Mouse (Mus musculus): ENCODE measurements around the gene Col9a2. TPM values are rescaled to one million over a fixed set of nuclear protein-coding genes. Genes with fewer than 3 reads are reported as not detected.
"Not testable (repeated sequence)": the region's sequence is repeated elsewhere in the genome, so short reads cannot be mapped to it uniquely, and the experiment has no call there.

Col9a2 gene
- polyA plus RNA-seq, 1 experiment from 2014 or later, result 16.0 TPM

GRCm38 (mm10) chr4:121052454-121053323 lies 13.5 kb downstream of the Col9a2 start:
- Histone ChIP-seq H3K9ac (no peak overlapping the region), H3K27ac (no peak overlapping the region), H3K4me1 (no peaks in the 10 kb centered on the region), H3K27me3 (replicated peaks) (no peaks in the 10 kb centered on the region), H3K36me3 (no peaks in the 10 kb centered on the region), H3K9me3 (no peaks in the 10 kb centered on the region), H3K4me3 (replicated peaks) (no peak overlapping the region), H3K4me2 (no peak overlapping the region; the same call in 1 of the 2 replicates)
- ATAC-seq (ENCODE audit: insufficient read depth, low FRiP score, low read depth), result no peak
- 18% methylated on average over 34 of the region's 35 CpGs for WGBS

GRCm38 (mm10) chr4:121056342-121056741 lies 17.2 kb downstream of the Col9a2 start:
- Histone ChIP-seq H3K27me3 (replicated peaks) (no peaks in the 10 kb centered on the region), H3K9ac (no peak overlapping the region), H3K4me1 (no peaks in the 10 kb centered on the region), H3K4me2 (no peak overlapping the region), H3K9me3 (no peaks in the 10 kb centered on the region), H3K4me3 (replicated peaks) (no peak overlapping the region), H3K27ac (no peak overlapping the region), H3K36me3 (0 out of 2 replicates have a peak, but pooled peaks cover 3% of the 10 kb centered on the region)
- no peak for ATAC-seq (ENCODE audit: insufficient read depth, low FRiP score, low read depth)
- WGBS, result 45% methylated on average over 3 of the region's 3 CpGs

- Histone ChIP-seq H3K27ac (no peak overlapping the region), H3K36me3 (0 out of 2 replicates have a peak, but pooled peaks cover 3% of the 10 kb centered on the region), H3K9ac (no peak overlapping the region), H3K4me1 (no peaks in the 10 kb centered on the region), H3K9me3 (no peaks in the 10 kb centered on the region), H3K4me2 (no peak overlapping the region), H3K27me3 (replicated peaks) (no peaks in the 10 kb centered on the region), H3K4me3 (replicated peaks) (no peak overlapping the region)
- ATAC-seq (ENCODE audit: insufficient read depth, low FRiP score, low read depth), result no peak
- 60% methylated on average over 2 of the region's 2 CpGs for WGBS
These were observed 17.8 kb downstream of the Col9a2 start for GRCm38 (mm10) chr4:121057032-121057431.

- H3K36me3 ChIP-seq; H3K9ac ChIP-seq; H3K4me3 ChIP-seq (replicated peaks); H3K4me2 ChIP-seq; H3K9me3 ChIP-seq; H3K27ac ChIP-seq; H3K27me3 ChIP-seq (replicated peaks); ATAC-seq (ENCODE audit: insufficient read depth, low FRiP score, low read depth); H3K4me1 ChIP-seq: not testable (repeated sequence)
- 93% methylated on average over 10 of the region's 10 CpGs for WGBS
These were observed 20.0 kb downstream of the Col9a2 start for GRCm38 (mm10) chr4:121059218-121059617.

- H3K4me1 ChIP-seq, result no peaks in the 10 kb centered on the region
- no peaks in the 10 kb centered on the region for H3K27me3 ChIP-seq (replicated peaks)
- H3K9ac ChIP-seq, result no peak overlapping the region
- peaks cover 13% of the 10 kb centered on the region for H3K36me3 ChIP-seq
- no peaks in the 10 kb centered on the region for H3K9me3 ChIP-seq
- no peak overlapping the region for H3K4me3 ChIP-seq (replicated peaks)
- no peak overlapping the region for H3K4me2 ChIP-seq
- 68% methylated on average over 2 of the region's 2 CpGs for WGBS
- ATAC-seq (ENCODE audit: insufficient read depth, low FRiP score, low read depth), result no peak
- no peak overlapping the region for H3K27ac ChIP-seq
These were observed 26.2 kb downstream of the Col9a2 start for GRCm38 (mm10) chr4:121065336-121065735.

- Histone ChIP-seq H3K27ac (no peak overlapping the region), H3K27me3 (replicated peaks) (no peaks in the 10 kb centered on the region), H3K9ac (no peak overlapping the region), H3K4me3 (replicated peaks) (no peak overlapping the region), H3K4me1 (no peaks in the 10 kb centered on the region), H3K9me3 (no peaks in the 10 kb centered on the region), H3K36me3 (no peaks in the 10 kb centered on the region), H3K4me2 (no peak overlapping the region)
- WGBS, result 87% methylated on average over 4 of the region's 4 CpGs
- no peak for ATAC-seq (ENCODE audit: insufficient read depth, low FRiP score, low read depth)
These were observed 35.1 kb downstream of the Col9a2 start for GRCm38 (mm10) chr4:121074250-121074649.

GRCm38 (mm10) chr4:121077915-121078646 lies 38.9 kb downstream of the Col9a2 start:
- H3K9ac ChIP-seq, result no peak overlapping the region
- 55% methylated on average over 3 of the region's 3 CpGs for WGBS
- H3K36me3 ChIP-seq, result peaks cover 8% of the 10 kb centered on the region
- H3K4me3 ChIP-seq (replicated peaks), result no peak overlapping the region
- no peaks in the 10 kb centered on the region for H3K9me3 ChIP-seq
- no peak overlapping the region for H3K4me2 ChIP-seq
- H3K27me3 ChIP-seq (replicated peaks), result no peaks in the 10 kb centered on the region
- ATAC-seq (ENCODE audit: insufficient read depth, low FRiP score, low read depth), result no peak
- H3K27ac ChIP-seq, result no peak overlapping the region
- no peaks in the 10 kb centered on the region for H3K4me1 ChIP-seq

GRCm38 (mm10) chr4:121080395-121080794 lies 41.2 kb downstream of the Col9a2 start:
- H3K36me3 ChIP-seq, result peaks cover 15% of the 10 kb centered on the region
- no peaks in the 10 kb centered on the region for H3K27me3 ChIP-seq (replicated peaks)
- 73% methylated on average over 1 of the region's 1 CpGs for WGBS
- no peak overlapping the region for H3K4me2 ChIP-seq
- no peak overlapping the region for H3K27ac ChIP-seq
- H3K9me3 ChIP-seq, result no peaks in the 10 kb centered on the region
- no peaks in the 10 kb centered on the region for H3K4me1 ChIP-seq
- H3K4me3 ChIP-seq (replicated peaks), result no peak overlapping the region
- ATAC-seq (ENCODE audit: insufficient read depth, low FRiP score, low read depth), result no peak
- H3K9ac ChIP-seq, result no peak overlapping the region

GRCm38 (mm10) chr4:121084506-121084905 lies 45.3 kb downstream of the Col9a2 start:
- H3K36me3 ChIP-seq, result peaks cover 28% of the 10 kb centered on the region
- H3K9ac ChIP-seq, result no peak overlapping the region
- no peaks in the 10 kb centered on the region for H3K9me3 ChIP-seq
- H3K27ac ChIP-seq, result no peak overlapping the region
- no peak for ATAC-seq (ENCODE audit: insufficient read depth, low FRiP score, low read depth)
- no peaks in the 10 kb centered on the region for H3K4me1 ChIP-seq
- H3K4me2 ChIP-seq, result no peak overlapping the region
- H3K4me3 ChIP-seq (replicated peaks), result no peak overlapping the region
- H3K27me3 ChIP-seq (replicated peaks), result no peaks in the 10 kb centered on the region

- Histone ChIP-seq H3K4me1 (no peaks in the 10 kb centered on the region), H3K36me3 (peaks cover 29% of the 10 kb centered on the region), H3K9ac (no peak overlapping the region), H3K27ac (no peak overlapping the region), H3K4me2 (no peak overlapping the region), H3K4me3 (replicated peaks) (no peak overlapping the region), H3K9me3 (no peaks in the 10 kb centered on the region), H3K27me3 (replicated peaks) (no peaks in the 10 kb centered on the region)
- ATAC-seq (ENCODE audit: insufficient read depth, low FRiP score, low read depth), result no peak
- whole genome bisulfite sequencing, result 89% methylated on average over 2 of the region's 2 CpGs
These were observed 49.5 kb downstream of the Col9a2 start for GRCm38 (mm10) chr4:121088696-121089095.

GRCm38 (mm10) chr4:121090211-121090610 lies 51.0 kb downstream of the Col9a2 start:
- no peak overlapping the region for H3K4me2 ChIP-seq
- 88% methylated on average over 4 of the region's 4 CpGs for WGBS
- no peaks in the 10 kb centered on the region for H3K4me1 ChIP-seq
- no peak for ATAC-seq (ENCODE audit: insufficient read depth, low FRiP score, low read depth)
- no peaks in the 10 kb centered on the region for H3K27me3 ChIP-seq (replicated peaks)
- no peak overlapping the region for H3K27ac ChIP-seq
- no peak overlapping the region for H3K9ac ChIP-seq
- no peaks in the 10 kb centered on the region for H3K9me3 ChIP-seq
- no peak overlapping the region for H3K4me3 ChIP-seq (replicated peaks)
- peaks cover 38% of the 10 kb centered on the region for H3K36me3 ChIP-seq

All from stomach, embryonic 15.5 days (tissue).